Mouse (Mus musculus) MEL (cell line): ENCODE data around the gene Gm10134. TPM values are rescaled to one million over a fixed set of nuclear protein-coding genes. Genes with fewer than 3 reads are reported as not detected.

Experiments
- DNase-seq: peaks from one replicate; pipeline ENCODE4 v3.0.0; 2011; ENCODE audit warnings: low read depth, low spot score
- H3K27ac ChIP-seq: 2 replicates; pipeline ENCODE4 v1.5.1; 2012; ENCODE audit warnings: low read depth, mild to moderate bottlenecking, control low read depth, low read length, moderate library complexity; ENCODE audit not compliant: control insufficient read depth
- H3K27me3 ChIP-seq, 2 experiments: fragments of 150-350 bp in 1 of 2; sonication (generic) in 1 of 2; 2 replicates each; pipeline ENCODE4 v1.6.1; 2012; ENCODE audit warnings: low read length in 2 of 2, mild to moderate bottlenecking in 2 of 2, improper control_type of control experiment in 1 of 2, moderate library complexity in 1 of 2; ENCODE audit not compliant: insufficient read depth in 2 of 2, control insufficient read depth in 1 of 2
- H3K36me3 ChIP-seq, 2 experiments: 2 replicates each; pipeline ENCODE4 v1.6.1; 2012 to 2014; ENCODE audit warnings: low read length in 2 of 2, improper control_type of control experiment in 1 of 2, inconsistent platforms in 1 of 2, mild to moderate bottlenecking in 1 of 2; ENCODE audit not compliant: insufficient read depth in 2 of 2, control insufficient read depth in 1 of 2
- H3K4me1 ChIP-seq, 2 experiments: fragments of 150-350 bp in 1 of 2; sonication (generic) in 1 of 2; 2 replicates each; pipeline ENCODE4 v1.6.1; 2012; ENCODE audit warnings: low read length in 2 of 2, improper control_type of control experiment in 1 of 2, mild to moderate bottlenecking in 1 of 2; ENCODE audit not compliant: insufficient read depth in 2 of 2, control insufficient read depth in 1 of 2
- H3K4me3 ChIP-seq, 2 experiments: fragments of 150-350 bp in 1 of 2; sonication (generic) in 1 of 2; 2 replicates each; pipeline ENCODE4 v1.5.1; 2012; ENCODE audit warnings: low read depth in 2 of 2, low read length in 2 of 2, mild to moderate bottlenecking in 2 of 2, moderate library complexity in 2 of 2, control low read depth in 1 of 2, improper control_type of control experiment in 1 of 2; ENCODE audit not compliant: control insufficient read depth in 1 of 2, insufficient read depth in 1 of 2
- H3K79me2 ChIP-seq: 2 replicates; pipeline ENCODE4 v1.6.1; 2012; ENCODE audit warnings: mild to moderate bottlenecking, low read length, moderate library complexity; ENCODE audit not compliant: control insufficient read depth, poor library complexity, insufficient read depth
- H3K9ac ChIP-seq: 2 replicates; pipeline ENCODE4 v1.6.1; 2012; ENCODE audit warnings: low read depth, mild to moderate bottlenecking, control low read depth, low read length, moderate library complexity; ENCODE audit not compliant: control insufficient read depth, poor library complexity, severe bottlenecking
- H3K9me3 ChIP-seq: fragments of 150-350 bp; sonication (generic); replicated peaks from 2 replicates; pipeline ENCODE4 v1.6.1; 2012; ENCODE audit warnings: mild to moderate bottlenecking, low read length, improper control_type of control experiment, moderate library complexity; ENCODE audit not compliant: insufficient read depth
- CHD2 ChIP-seq: IDR thresholded peaks from 2 replicates; pipeline ENCODE4 v1.6.1; 2011; ENCODE audit warnings: low read length, improper control_type of control experiment
- CTCF ChIP-seq, 3 experiments: IDR thresholded peaks in 2 of 3; conservative IDR thresholded peaks in 1 of 3; 2 replicates each; pipeline ENCODE4 v1.5.1; 2011 to 2012; ENCODE audit warnings: low read length in 3 of 3, low read depth in 2 of 3, mild to moderate bottlenecking in 2 of 3, improper control_type of control experiment in 1 of 3, inconsistent platforms in 1 of 3, mixed read lengths in 1 of 3, moderate library complexity in 1 of 3; ENCODE audit not compliant: control insufficient read depth in 1 of 3, insufficient read depth in 1 of 3, poor library complexity in 1 of 3, severe bottlenecking in 1 of 3
- E2F4 ChIP-seq: IDR thresholded peaks from 2 replicates; pipeline ENCODE4 v1.6.1; 2011; ENCODE audit warnings: low read depth, low read length, improper control_type of control experiment, borderline replicate concordance
- ELF1 ChIP-seq: IDR thresholded peaks from 2 replicates; pipeline ENCODE4 v1.6.1; 2014; ENCODE audit warnings: low read depth, mild to moderate bottlenecking, inconsistent platforms, low read length, improper control_type of control experiment, moderate library complexity
- MAZ ChIP-seq: IDR thresholded peaks from 2 replicates; pipeline ENCODE4 v1.6.1; 2012; ENCODE audit warnings: low read depth, mild to moderate bottlenecking, inconsistent platforms, low read length, improper control_type of control experiment
- NELFE ChIP-seq: IDR thresholded peaks from 2 replicates; pipeline ENCODE4 v1.6.1; 2011; ENCODE audit warnings: low read depth, low read length, improper control_type of control experiment
- POLR2A ChIP-seq, 2 experiments: IDR thresholded peaks; 2 replicates each; pipeline ENCODE4 v1.6.1; 2011 to 2012; ENCODE audit warnings: low read length in 2 of 2, mild to moderate bottlenecking in 2 of 2, control low read depth in 1 of 2, improper control_type of control experiment in 1 of 2, low read depth in 1 of 2, moderate library complexity in 1 of 2; ENCODE audit not compliant: control insufficient read depth in 1 of 2, insufficient read depth in 1 of 2, poor library complexity in 1 of 2
- RAD21 ChIP-seq: IDR thresholded peaks from 2 replicates; pipeline ENCODE4 v1.6.1; 2011; ENCODE audit warnings: mild to moderate bottlenecking, low read depth, low read length, improper control_type of control experiment
- SIN3A ChIP-seq: IDR thresholded peaks from 2 replicates; pipeline ENCODE4 v1.6.1; 2012; ENCODE audit warnings: low read length, improper control_type of control experiment, inconsistent platforms
- SMC3 ChIP-seq: IDR thresholded peaks from 2 replicates; pipeline ENCODE4 v1.6.1; 2011; ENCODE audit warnings: low read depth, low read length, improper control_type of control experiment
- USF1 ChIP-seq: IDR thresholded peaks from 2 replicates; pipeline ENCODE4 v1.6.1; 2014; ENCODE audit warnings: low read depth, mild to moderate bottlenecking, inconsistent platforms, low read length, improper control_type of control experiment, moderate library complexity
- ZC3H11A ChIP-seq: IDR thresholded peaks from 2 replicates; pipeline ENCODE4 v1.6.1; 2012; ENCODE audit warnings: low read depth, mild to moderate bottlenecking, inconsistent platforms, low read length, improper control_type of control experiment
- polyA plus RNA-seq, 2 experiments: library from polyadenylated mRNA; stranded (reverse) in 1 of 2; unstranded in 1 of 2; fragments of >175 nt in 1 of 2; fragments of >200 nt in 1 of 2; gene quantifications; 2 replicates each; pipeline versions ENCODE4 v1.2.1 to v1.2.4; 2012; ENCODE audit warnings: low replicate concordance in 2 of 2, low read depth in 1 of 2; ENCODE audit not compliant: insufficient read length in 2 of 2, insufficient read depth in 1 of 2, missing spikeins in 1 of 2
- total RNA-seq: library from RNA; depleted of rRNA; stranded (reverse); fragments of 300-350 nt; gene quantifications from 2 replicates; pipeline ENCODE4 v1.2.3, GENCODE M21; 2012

Gene Gm10134
- total and polyA plus RNA-seq, 3 experiments: not detected

DNA sequence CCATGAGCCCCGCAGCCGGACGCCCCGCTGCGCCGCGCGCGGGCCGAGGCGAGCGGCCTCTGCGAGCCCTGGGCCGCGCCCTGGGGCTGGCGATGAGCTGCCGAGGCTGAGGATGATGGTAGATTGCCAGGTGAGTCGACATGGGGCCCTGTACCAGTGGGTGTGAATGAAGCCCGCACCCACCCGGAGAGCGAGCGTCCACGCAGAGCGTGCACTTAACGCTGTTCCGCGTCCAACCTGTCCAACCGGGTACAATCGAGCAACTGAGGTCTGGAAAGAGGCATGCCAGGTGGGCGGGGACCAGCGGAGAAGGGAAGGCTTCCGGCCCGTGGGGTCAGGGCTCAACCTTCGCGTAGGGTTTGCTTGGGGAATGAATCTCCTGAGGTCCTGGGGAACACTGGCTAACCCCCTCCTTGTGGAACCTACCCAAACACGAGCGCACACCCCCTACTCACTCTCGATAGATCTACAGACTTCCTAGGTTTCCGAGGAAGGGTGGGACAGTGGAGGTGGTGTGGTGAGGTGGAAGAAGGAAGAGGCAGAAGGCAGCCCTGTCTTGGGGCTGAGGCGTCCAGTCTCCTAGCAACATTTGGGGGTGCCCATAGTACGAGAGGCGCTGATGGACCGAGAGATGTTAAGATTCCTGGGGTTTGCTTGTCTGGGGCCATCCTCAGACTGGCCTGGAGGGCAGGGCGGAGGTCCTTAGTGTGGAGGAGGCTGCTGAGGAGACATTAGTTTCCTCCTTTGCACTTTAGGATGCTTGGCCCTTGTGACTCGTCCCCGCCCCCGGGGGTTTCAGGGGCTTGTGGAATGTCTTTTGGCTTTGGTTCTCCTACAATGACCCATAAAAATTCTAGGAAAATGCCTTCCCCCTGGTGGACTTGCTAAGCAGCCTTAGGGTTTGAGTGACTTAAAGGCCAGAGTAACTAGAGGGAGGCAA is 7.8 kb downstream of the Gm10134 start:
- H3K4me1 ChIP-seq: peaks cover 2 to 14% of the 10 kb centered on the region in 2 experiments; a peak in 3 of 4 replicates
- H3K36me3 ChIP-seq: peaks cover 0 to 5% of the 10 kb centered on the region in 2 experiments; a peak in 2 of 4 replicates
- peak overlapping the region; percentile 65 to 91 for H3K4me3 ChIP-seq
- peak; percentile 44; the same call in 1 of the 2 replicates for TF ChIP-seq SIN3A
- 0 out of 2 replicates have a peak, but pooled peaks have one; percentile 17 for TF ChIP-seq ELF1
- TF ChIP-seq POLR2A (IDR thresholded peaks at IDR 0.05; ENCODE audit: control insufficient read depth in 1 of 2, insufficient read depth in 1 of 2, low read depth in 1 of 2, low read length in 2 of 2, poor library complexity in 1 of 2): 0 out of 4 replicates have a peak, but pooled peaks of 1 of the 2 experiments have one; percentile 14
- no peak for TF ChIP-seq NELFE
- TF ChIP-seq, all 39 proteins: peak for 3
- Histone ChIP-seq H3K9me3 (no peaks in the 10 kb centered on the region), H3K27ac (no peak overlapping the region), H3K27me3 (peaks cover 0 to 8% of the 10 kb centered on the region in 2 experiments; a peak in 3 of 4 replicates), H3K79me2 (no peaks in the 10 kb centered on the region; the same call in 1 of the 2 replicates), H3K9ac (peak overlapping the region; percentile 67)
- DNase-seq: peak; percentile 63

DNA sequence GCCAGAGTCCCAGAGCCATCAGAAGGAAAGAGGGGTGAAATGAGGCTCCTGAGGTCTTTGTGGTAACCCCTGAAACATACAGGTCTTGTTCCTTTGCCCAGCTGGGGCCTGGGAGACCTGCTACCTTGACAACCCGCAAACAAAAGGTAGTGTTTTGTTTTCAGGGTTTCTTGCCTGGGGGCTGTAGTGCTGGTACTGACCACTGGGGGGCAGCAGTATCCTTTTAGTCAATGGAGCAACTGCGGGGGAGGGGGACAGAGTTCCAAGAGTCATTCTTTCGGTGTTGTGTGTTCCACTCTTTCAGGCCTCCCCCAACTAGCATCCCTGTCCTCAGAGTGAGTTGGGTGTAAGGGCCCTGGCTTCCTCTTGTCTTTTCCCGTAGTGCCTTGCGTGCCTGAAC is 8.6 kb downstream of the Gm10134 start:
- Histone ChIP-seq H3K9ac (peak overlapping the region; percentile 23; the same call in 1 of the 2 replicates), H3K4me1 (peaks cover 2 to 14% of the 10 kb centered on the region in 2 experiments; a peak in 3 of 4 replicates), H3K9me3 (no peaks in the 10 kb centered on the region), H3K36me3 (peaks cover 0 to 5% of the 10 kb centered on the region in 2 experiments; a peak in 2 of 4 replicates), H3K4me3 (peak overlapping the region; percentile 14 to 91; a peak in 1 of 4 replicates), H3K27me3 (peaks cover 0 to 5% of the 10 kb centered on the region in 2 experiments; a peak in 3 of 4 replicates), H3K27ac (no peak overlapping the region), H3K79me2 (no peaks in the 10 kb centered on the region; the same call in 1 of the 2 replicates)
- TF ChIP-seq CHD2: no peak; the same call in 1 of the 2 replicates
- peak; percentile 56 for TF ChIP-seq SMC3
- peak; percentile 23; the same call in 1 of the 2 replicates for TF ChIP-seq ZC3H11A
- TF ChIP-seq SIN3A: peak; percentile 66
- no peak for TF ChIP-seq USF1
- peak; percentile 89 to 95 (median 92) for TF ChIP-seq CTCF (IDR thresholded peaks at IDR 0.05 in 2 of 3, conservative IDR thresholded peaks at IDR 0.05 in 1 of 3; ENCODE audit: control insufficient read depth in 1 of 3, insufficient read depth in 1 of 3, low read depth in 2 of 3, low read length in 3 of 3, poor library complexity in 1 of 3, severe bottlenecking in 1 of 3)
- TF ChIP-seq E2F4: no peak
- peak; percentile 86; the same call in 1 of the 2 replicates for TF ChIP-seq MAZ
- peak; percentile 64 for TF ChIP-seq RAD21
- peak; percentile 86 for DNase-seq
